Mouse (Mus musculus): ENCODE data around the gene Adamts14.
A peak's percentile ranks its signal among the peaks of the same experiment; 100 is the strongest.

- TF ChIP-seq CTCF (IDR thresholded peaks at IDR 0.05; ENCODE audit: low read depth): peak; percentile 81
- no peak for TF ChIP-seq EP300 (IDR thresholded peaks at IDR 0.05; ENCODE audit: low read depth)
These were observed 2.5 kb upstream of the Adamts14 start for GRCm38 (mm10) chr10:61275669-61276110.

Data from heart, postnatal 0 days (tissue).